Mouse (Mus musculus) left cerebral cortex, postnatal 25 days (tissue): ENCODE data around the gene Zfp715. TPM values are rescaled to one million over a fixed set of nuclear protein-coding genes. Genes with fewer than 3 reads are reported as not detected.
A peak's percentile ranks its signal among the peaks of the same experiment; 100 is the strongest.
"Not testable (repeated sequence)": the region's sequence is repeated elsewhere in the genome, so short reads cannot be mapped to it uniquely, and the experiment has no call there.

Experiments
- DNase-seq, 2 experiments: peaks; one replicate each; pipeline ENCODE4 v3.0.0; 2022; ENCODE audit warnings: low spot score in 2 of 2, mixed read lengths in 1 of 2
- intact Hi-C: fragments of 180-260 bp; cut with DNase I; formaldehyde crosslinking; loops from one replicate; pipeline ENCODE4 v1.15.1; 2025
- total RNA-seq, 2 experiments: library from RNA; stranded (reverse); gene quantifications; 2 replicates each; pipeline ENCODE4 v1.2.3; 2021

Gene Zfp715
- 10 to 100 TPM; 21.0 to 21.9 TPM for total RNA-seq

GRCm38 (mm10) chr7:43313013-43313428, at the start of gene Zfp715:
TSS of gene Zfp715 (minus strand) at chr7:43313294.
- intact Hi-C loops = loop anchor here (2.0 to 10.0 kb wide), 4 partner anchors 130 to 362 kb away; partner anchors contain the start of genes Ctu1, Iglon5 and Zfp658
- peak; percentile 94 to 98 for DNase-seq

DNA sequence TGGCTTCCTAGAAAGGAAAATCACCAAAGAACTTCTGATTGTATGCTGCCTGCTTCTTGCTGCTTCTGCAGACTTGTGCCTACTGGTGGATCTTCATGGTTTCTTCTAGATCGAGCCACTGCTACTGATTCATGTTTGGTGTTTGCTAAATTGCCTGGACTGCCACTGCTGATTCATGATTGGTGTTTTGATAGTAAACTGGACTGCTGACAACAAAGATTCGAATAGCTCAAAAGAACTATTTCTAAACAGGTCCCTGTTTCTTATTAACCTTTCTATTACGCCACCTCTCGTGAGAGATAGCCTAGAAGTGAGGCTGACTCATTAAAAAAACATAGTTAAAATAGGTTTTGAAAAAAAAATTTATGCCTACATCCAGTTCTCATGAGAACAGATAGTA, 48.9 kb upstream of the Zfp715 start:
- intact Hi-C loops = no loop called here
- no peak for DNase-seq

DNA sequence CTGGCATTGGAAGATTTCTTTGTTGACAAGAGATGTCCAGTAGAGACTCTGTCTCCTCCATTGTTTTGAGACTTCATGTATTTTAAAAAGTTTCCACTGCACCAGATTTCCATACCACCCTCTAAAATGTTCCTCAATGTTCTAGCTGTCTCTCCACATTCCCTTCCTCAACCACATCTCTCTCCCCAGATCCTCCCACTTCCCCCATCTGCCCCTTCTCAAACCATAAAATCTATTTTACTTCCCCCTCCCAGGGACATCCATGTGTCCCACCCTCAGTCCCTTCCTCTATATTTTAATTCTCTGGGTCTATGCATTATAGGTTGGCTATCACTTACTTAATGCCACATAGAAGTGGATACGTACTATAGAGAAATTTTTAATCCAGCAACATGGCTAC, 48.3 kb upstream of the Zfp715 start:
- no peak for DNase-seq
- intact Hi-C loops = no loop called here

DNA sequence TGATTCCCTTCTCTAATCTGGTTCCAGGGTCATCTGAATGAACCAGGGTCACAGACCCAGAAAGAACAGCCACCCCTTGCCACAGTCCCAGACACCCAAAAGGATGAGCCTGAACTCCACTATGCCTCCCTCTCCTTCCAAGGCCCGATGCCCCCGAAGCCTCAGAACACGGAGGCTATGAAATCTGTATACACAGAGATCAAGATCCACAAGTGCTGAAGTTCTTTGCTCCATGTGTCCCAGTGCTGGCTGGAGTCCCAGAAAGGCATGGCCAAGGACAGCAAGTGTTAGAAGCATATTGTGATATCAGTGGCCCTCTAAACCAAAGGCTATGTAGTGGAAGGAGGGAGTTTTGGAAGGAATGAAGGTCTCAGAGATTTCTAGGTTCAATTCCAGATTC, 45.5 kb upstream of the Zfp715 start:
- intact Hi-C loops = no loop called here
- DNase-seq = no peak

DNA sequence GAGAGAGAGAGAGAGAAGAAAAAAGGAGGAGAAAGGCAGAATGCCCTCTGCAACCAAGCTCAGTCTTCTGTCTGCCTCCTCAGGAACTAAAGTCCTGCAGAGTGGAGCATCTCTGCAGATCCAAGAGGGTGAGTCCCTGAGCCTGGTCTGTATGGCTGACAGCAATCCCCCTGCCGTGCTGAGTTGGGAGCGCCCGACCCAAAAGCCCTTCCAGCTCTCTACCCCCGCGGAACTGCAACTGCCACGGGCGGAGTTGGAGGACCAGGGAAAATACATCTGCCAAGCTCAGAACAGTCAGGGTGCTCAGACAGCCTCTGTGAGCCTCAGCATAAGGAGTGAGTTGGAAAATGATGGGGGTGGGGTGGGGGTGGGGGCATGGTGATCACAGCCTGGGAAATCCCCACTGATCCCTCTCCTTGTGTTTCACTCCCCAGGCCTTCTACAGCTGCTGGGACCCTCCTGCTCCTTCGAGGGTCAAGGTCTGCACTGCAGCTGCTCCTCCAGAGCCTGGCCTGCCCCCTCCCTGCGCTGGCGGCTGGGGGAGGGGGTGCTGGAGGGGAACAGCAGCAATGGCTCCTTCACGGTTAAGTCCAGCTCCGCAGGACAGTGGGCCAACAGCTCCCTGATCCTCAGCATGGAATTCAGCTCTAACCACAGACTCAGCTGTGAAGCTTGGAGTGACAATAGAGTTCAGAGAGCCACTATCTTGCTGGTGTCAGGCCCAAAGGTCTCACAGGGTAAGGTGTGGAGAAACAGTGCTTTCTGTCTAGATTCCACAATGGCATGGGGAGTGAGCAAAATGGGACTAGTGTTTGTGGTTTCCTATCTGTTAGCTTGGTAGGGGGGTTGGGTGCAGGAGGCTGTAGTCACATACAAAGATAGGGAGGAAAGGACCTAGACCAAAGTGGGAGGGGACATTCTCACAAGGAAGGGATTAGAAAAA, 42.1 kb upstream of the Zfp715 start:
- intact Hi-C loops = no loop called here
- peak in 1 of 2 experiments; percentile 24 for DNase-seq

- DNase-seq = no peak
- intact Hi-C loops = no loop called here
Measured at GRCm38 (mm10) chr7:43353758-43354157, 40.7 kb upstream of the Zfp715 start.

GRCm38 (mm10) chr7:43353118-43353517, 40.0 kb upstream of the Zfp715 start:
- DNase-seq = peak in 1 of 2 experiments; percentile 25
- intact Hi-C loops = no loop called here

GRCm38 (mm10) chr7:43351154-43351553, 38.1 kb upstream of the Zfp715 start, which contains the start of gene Siglecf:
TSS of gene Siglecf (plus strand) at chr7:43351341.
- intact Hi-C loops = no loop called here
- no peak for DNase-seq

DNA sequence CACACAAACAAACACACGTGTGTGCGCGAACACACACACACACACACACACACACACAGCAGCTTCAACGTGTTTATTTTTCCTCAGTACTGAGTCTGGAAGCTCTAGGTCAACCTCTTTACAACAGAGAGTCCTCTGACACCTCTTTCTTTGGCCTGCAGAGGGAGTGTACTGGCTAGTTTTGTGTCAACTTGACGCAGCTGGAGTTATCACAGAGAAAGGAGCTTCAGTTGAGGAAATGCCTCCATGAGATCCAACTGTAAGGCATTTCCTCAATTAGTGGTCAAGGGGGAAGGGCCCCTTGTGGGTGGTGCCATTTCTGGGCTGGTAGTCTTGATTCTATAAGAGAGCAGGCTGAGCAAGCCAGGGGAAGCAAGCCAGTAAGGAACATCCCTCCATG, 36.5 kb upstream of the Zfp715 start:
- intact Hi-C loops, DNase-seq: not testable (repeated sequence)

GRCm38 (mm10) chr7:43346571-43346970, 33.5 kb upstream of the Zfp715 start:
- intact Hi-C loops = no loop called here
- DNase-seq = no peak

DNA sequence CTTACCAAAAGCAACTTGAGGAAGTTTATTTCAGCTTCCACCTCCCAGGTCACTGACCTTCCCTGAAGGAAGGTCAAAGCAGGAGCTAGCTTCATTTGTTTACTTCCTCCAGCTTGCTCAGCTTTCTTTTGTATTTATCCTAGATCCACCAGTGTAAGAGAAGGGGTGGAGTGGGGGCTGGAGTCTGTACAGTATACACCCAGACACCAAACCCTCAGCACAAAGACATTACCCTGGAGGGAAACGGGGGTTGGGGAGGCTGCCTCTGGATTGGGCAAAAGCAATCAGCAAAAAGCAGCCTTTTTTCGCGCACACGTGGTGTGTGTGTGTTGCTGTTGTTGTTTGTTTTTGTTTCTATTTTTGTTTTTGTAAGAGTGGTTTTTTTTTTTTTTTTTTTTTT, 33.1 kb upstream of the Zfp715 start:
- intact Hi-C loops = no loop called here
- no peak for DNase-seq

DNA sequence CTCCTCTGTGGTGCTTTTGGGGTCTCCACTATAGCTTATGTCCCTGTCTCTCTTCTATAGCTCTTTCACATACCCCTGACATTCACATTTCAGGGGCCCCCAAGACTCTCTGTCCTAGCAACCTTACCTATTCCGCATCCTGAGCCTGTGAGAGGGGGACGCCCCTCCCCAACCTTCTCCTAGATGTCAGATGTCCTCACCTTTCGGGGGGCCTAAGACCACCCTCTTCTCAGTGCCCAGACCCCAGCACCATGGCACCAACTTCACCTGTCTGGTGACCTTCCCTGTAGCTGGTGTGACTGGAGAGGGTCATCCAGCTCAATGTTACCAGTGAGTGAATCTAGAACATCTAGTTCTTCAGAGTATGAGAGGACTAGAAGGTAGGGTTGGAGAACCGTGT, 31.4 kb upstream of the Zfp715 start:
- intact Hi-C loops = no loop called here
- no peak for DNase-seq

- DNase-seq = no peak
- intact Hi-C loops = no loop called here
Measured at GRCm38 (mm10) chr7:43344020-43344419, 30.9 kb upstream of the Zfp715 start.

DNA sequence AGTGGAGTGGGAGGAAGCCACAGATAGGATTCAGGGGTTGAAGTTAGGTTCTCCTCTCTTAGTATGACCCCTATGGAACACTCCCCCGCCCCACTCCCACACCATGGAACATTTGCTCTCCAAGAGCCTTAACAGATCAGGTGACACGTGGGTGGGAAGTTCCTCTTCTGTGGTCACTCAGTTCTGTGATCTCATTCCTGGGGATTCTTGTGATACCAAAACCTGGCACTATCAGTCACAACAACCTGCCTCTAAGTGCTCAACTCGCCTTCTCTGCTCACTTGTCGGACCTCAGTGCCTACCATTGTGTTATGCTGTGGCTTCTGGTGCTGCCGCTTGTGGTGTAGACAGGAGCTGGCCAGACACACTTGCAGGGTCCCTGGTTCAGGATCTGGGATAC, 30.1 kb upstream of the Zfp715 start:
- intact Hi-C loops = no loop called here
- no peak for DNase-seq

- no peak for DNase-seq
Measured at GRCm38 (mm10) chr7:43340771-43341170, 27.7 kb upstream of the Zfp715 start.

DNA sequence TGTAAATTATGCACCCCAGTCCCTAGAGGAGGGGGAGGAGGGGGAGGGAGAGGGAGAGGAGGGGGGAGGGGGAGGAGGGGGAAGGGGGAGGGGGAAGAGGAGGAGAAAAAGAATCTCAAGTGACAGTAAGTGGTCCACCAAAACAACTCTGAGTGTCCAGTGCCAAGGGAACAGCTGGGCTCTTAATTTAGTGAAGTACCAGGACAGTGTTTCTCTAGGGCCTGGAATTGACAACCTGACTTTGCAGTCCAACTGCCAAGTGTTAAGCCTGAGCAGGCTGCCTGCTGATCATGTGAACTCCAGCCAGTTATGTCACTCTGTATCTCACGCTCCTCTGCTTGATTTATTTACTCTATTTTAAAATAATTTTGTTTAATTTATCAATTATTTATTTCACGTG, 20.8 kb upstream of the Zfp715 start:
- DNase-seq = no peak
- intact Hi-C loops = loop anchor here (5.0 kb wide), 1 partner anchor 47 kb away; no protein-coding TSS in a partner anchor

More at GRCm38 (mm10) chr7:43340771-43341170, 27.7 kb upstream of the Zfp715 start:
- intact Hi-C loops = no loop called here

DNA sequence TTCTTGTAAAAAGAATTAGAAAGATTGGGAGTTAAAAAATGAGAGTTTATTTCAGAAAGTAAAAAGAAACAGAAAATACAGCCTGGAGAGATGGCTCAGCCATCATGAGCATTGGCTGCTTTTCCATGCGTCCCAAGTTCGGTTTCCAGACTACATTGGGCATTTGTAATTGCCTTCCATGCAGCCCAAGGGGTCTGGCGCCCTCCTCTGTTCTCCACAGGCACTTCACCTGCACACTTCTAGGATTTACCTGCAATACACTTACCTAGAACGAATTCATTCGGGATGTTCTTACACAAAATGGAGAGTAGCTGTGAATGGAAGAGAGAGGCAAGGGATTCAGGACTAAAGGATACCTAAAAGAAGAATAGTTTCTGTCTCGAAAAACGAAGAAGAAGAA, 20.1 kb upstream of the Zfp715 start:
- intact Hi-C loops = loop anchor here (5.0 kb wide), 1 partner anchor 46 kb away; no protein-coding TSS in a partner anchor
- DNase-seq = no peak

DNA sequence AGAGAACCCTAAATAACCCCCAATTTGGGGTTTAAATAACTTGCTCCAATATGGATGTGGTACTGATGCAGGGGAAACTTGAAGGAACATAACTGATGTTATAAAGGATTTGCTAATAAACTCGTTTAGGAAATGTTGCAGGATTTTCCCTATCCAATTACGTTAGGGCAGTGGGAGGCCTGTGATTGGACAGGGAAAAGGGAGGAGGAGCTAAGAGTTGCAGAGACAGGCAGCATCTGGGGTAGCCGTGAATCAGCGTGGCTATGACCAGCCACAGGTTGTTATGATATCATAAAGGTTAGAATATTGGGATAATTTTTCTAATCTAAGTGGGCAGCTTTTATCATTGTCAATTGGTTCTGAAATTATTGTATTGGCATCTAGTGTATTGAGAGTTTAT, 15.0 kb upstream of the Zfp715 start:
- no peak for DNase-seq
- intact Hi-C loops = no loop called here

- peak in 1 of 2 experiments; percentile 16 for DNase-seq
- intact Hi-C loops = no loop called here
Measured at GRCm38 (mm10) chr7:43326223-43326780, 13.2 kb upstream of the Zfp715 start.

- intact Hi-C loops = loop anchor here (2.0 to 10.0 kb wide), 4 partner anchors 130 to 362 kb away; partner anchors contain the start of genes Ctu1, Iglon5 and Zfp658
- DNase-seq = no peak
Measured at GRCm38 (mm10) chr7:43312386-43313012, 595 bp downstream of the Zfp715 start.
